Comparison of ENCODE assay signal across 18 mouse cellular contexts in genomic region chr4:44685582-44685981, GRCm38 (mm10). TPM values are rescaled to one million over a fixed set of nuclear protein-coding genes. Genes with fewer than 3 reads are reported as not detected.
"Had no signal": no experiment of that assay in that cellular context is flagged by ENCODE, and none has a peak within 500 bp of the region (broad histone marks: within the 10 kb centered on the region; RNA-seq: fewer than 3 reads in every experiment).

No protein-coding gene starts in this region.

- DNase-seq: lung, adult 18-20 months; lung, embryonic 14.5 days; lung, postnatal 10 days; lung, postnatal 4 days; midbrain, embryonic 14.5 days; right cerebral cortex, postnatal 14 days; thymus, adult 2 months; thymus, postnatal 25 days; thymus, postnatal 4 days had no signal

- H3K4me1 ChIP-seq: midbrain, embryonic 10.5 days; midbrain, embryonic 12.5 days; neural tube, embryonic 13.5 days; stomach, embryonic 15.5 days had no signal

- H3K4me2 ChIP-seq: lung, embryonic 14.5 days; midbrain, embryonic 12.5 days; neural tube, embryonic 13.5 days; stomach, embryonic 15.5 days had no signal

- H3K36me3 ChIP-seq: midbrain, embryonic 12.5 days; neural tube, embryonic 13.5 days; stomach, embryonic 15.5 days had no signal

- H3K4me3 ChIP-seq: midbrain, embryonic 10.5 days; midbrain, embryonic 12.5 days; myocyte; neural tube, embryonic 13.5 days; stomach, embryonic 15.5 days had no signal

- H3K9ac ChIP-seq: liver, embryonic 14.5 days; lung, embryonic 14.5 days; midbrain, embryonic 12.5 days; neural tube, embryonic 13.5 days; stomach, embryonic 15.5 days had no signal

- H3K27me3 ChIP-seq: neural tube, embryonic 13.5 days; stomach, embryonic 15.5 days had no signal

- H3K9me3 ChIP-seq: midbrain, embryonic 10.5 days; neural tube, embryonic 13.5 days; stomach, embryonic 15.5 days had no signal

- H3K27ac ChIP-seq: liver, embryonic 14.5 days; midbrain, embryonic 10.5 days; midbrain, embryonic 12.5 days; neural tube, embryonic 13.5 days; stomach, embryonic 15.5 days; stomach, postnatal 0 days had no signal

- ATAC-seq: midbrain, embryonic 16.5 days had no signal

RNA-seq across cellular contexts. Expression of gene Pax5, which starts 24.7 kb away (rescaled TPM):
- polyA plus RNA-seq: lung, embryonic 14.5 days; lung, embryonic 16.5 days; stomach, postnatal 0 days had no signal
